Mouse (Mus musculus) stomach, embryonic 16.5 days (tissue): ENCODE data around the gene Cpt1b. TPM values are rescaled to one million over a fixed set of nuclear protein-coding genes. Genes with fewer than 3 reads are reported as not detected.

Experiments
- ATAC-seq: fragments of 200-750 bp; cut with Nextera tagmentation; 2 replicates; pipeline ENCODE4 v1.8.0; 2017; ENCODE audit warnings: moderate number of reproducible peaks, moderate TSS enrichment; ENCODE audit not compliant: insufficient read depth, low FRiP score
- H3K27ac ChIP-seq: fragments of 300-500 bp; sonication (generic); 2 replicates; pipeline ENCODE4 v1.5.1; 2014; ENCODE audit warnings: low read length
- H3K27me3 ChIP-seq: fragments of 300-500 bp; sonication (generic); 2 replicates; pipeline ENCODE4 v1.6.1; 2014; ENCODE audit warnings: low read length, control low read depth, mixed read lengths; ENCODE audit not compliant: control insufficient read depth, insufficient read depth
- H3K36me3 ChIP-seq: fragments of 300-500 bp; sonication (generic); 2 replicates; pipeline ENCODE4 v1.6.1; 2014; ENCODE audit warnings: low read length; ENCODE audit not compliant: control insufficient read depth, insufficient read depth
- H3K4me1 ChIP-seq: fragments of 300-500 bp; sonication (generic); 2 replicates; pipeline ENCODE4 v1.6.1; 2014; ENCODE audit warnings: low read length, control low read depth, mixed read lengths; ENCODE audit not compliant: control insufficient read depth, insufficient read depth
- H3K4me2 ChIP-seq: fragments of 300-500 bp; sonication (generic); 2 replicates; pipeline ENCODE4 v1.6.1; 2014; ENCODE audit warnings: low read depth, low read length, mixed read lengths
- H3K4me3 ChIP-seq: fragments of 300-500 bp; sonication (generic); replicated peaks from 2 replicates; pipeline ENCODE4 v1.5.1; 2014; ENCODE audit warnings: mild to moderate bottlenecking, low read length
- H3K9ac ChIP-seq: fragments of 300-500 bp; sonication (generic); 2 replicates; pipeline ENCODE4 v1.6.1; 2014; ENCODE audit warnings: low read length
- H3K9me3 ChIP-seq: fragments of 300-500 bp; sonication (generic); replicated peaks from 2 replicates; pipeline ENCODE4 v1.6.1; 2016; ENCODE audit warnings: low read length, control low read depth; ENCODE audit not compliant: control insufficient read depth
- WGBS: fragments of 180-500 bp; shearing (Covaris S2); extraction: QIAGEN DNeasy Blood & Tissue Kit; methylation state at CpG from one replicate; pipeline ENCODE4 v1.1.7; 2014; 5-methylcytosine and 5-hydroxymethylcytosine counted together
- polyA plus RNA-seq: library from polyadenylated mRNA; unstranded; fragments of >200 nt; fragmentation: Nextera tagmentation; extraction: Ambion mirVana; gene quantifications from 2 replicates; pipeline ENCODE4 v1.2.1, GENCODE M21; 2015

The Cpt1b gene
- 0.52 and 4.8 TPM in 2 replicates for polyA plus RNA-seq

DNA sequence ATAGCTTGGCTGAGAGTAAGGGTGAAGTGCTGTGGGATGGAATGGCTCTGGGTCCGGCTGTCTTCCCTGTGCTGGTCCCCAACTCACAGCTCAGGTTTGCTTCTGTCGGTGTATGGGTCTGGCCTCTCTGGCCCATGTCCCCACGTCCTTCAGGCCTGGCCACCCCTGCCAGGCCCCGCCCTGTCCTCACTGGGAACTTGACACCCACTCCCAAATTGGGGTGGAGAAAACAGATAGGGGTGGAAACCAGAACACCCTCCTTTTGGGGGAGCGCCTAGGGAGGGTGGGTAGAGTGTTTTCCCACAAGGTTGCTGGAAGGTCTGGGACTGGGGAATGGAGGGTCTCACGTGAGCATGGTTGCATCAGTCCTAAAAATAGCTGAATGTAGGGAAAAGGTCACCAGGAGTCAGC lies at the start of gene Cpt1b:
TSS of gene Cpt1b (minus strand) at position 153 of the 411 bp plus-strand sequence.
- 44% methylated on average over 6 of the region's 6 CpGs for WGBS
- H3K4me3 ChIP-seq: no peak within 1 kb of the TSS
- peaks cover 7% of the 10 kb centered on the region; the same call in 1 of the 2 replicates for H3K4me1 ChIP-seq
- no peaks in the 10 kb centered on the region for H3K27me3 ChIP-seq
- H3K9me3 ChIP-seq: no peaks in the 10 kb centered on the region
- 0 out of 2 replicates have a peak, but pooled peaks cover 5% of the 10 kb centered on the region for H3K36me3 ChIP-seq
- no peak within 1 kb of the TSS for H3K27ac ChIP-seq
- ATAC-seq: no peak
- no peak within 1 kb of the TSS for H3K9ac ChIP-seq
- no peak within 1 kb of the TSS for H3K4me2 ChIP-seq

DNA sequence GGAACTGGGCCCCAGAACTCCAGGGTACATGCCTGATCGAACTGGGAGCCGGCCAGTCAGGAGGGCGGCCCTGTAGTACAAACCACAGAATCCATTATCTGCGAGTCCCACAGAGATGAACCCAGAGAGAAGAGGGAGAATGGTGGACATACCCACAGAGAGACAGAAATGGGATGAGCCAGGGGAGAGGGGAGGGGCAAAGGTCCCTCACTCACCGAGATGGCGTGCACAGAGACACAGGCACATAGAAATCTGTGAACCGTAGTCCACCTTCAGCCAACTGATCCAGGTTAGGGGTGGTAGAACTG lies 49.6 kb upstream of the Cpt1b start:
- Histone ChIP-seq H3K27ac (no peak overlapping the region), H3K36me3 (no peaks in the 10 kb centered on the region), H3K4me1 (peaks cover 17% of the 10 kb centered on the region), H3K4me3 (peak overlapping the region; percentile 65), H3K27me3 (no peaks in the 10 kb centered on the region), H3K9ac (peak overlapping the region; percentile 86; the same call in 1 of the 2 replicates), H3K9me3 (no peaks in the 10 kb centered on the region), H3K4me2 (peak overlapping the region; percentile 99)
- WGBS: 89% methylated on average over 7 of the region's 7 CpGs
- no peak for ATAC-seq

DNA sequence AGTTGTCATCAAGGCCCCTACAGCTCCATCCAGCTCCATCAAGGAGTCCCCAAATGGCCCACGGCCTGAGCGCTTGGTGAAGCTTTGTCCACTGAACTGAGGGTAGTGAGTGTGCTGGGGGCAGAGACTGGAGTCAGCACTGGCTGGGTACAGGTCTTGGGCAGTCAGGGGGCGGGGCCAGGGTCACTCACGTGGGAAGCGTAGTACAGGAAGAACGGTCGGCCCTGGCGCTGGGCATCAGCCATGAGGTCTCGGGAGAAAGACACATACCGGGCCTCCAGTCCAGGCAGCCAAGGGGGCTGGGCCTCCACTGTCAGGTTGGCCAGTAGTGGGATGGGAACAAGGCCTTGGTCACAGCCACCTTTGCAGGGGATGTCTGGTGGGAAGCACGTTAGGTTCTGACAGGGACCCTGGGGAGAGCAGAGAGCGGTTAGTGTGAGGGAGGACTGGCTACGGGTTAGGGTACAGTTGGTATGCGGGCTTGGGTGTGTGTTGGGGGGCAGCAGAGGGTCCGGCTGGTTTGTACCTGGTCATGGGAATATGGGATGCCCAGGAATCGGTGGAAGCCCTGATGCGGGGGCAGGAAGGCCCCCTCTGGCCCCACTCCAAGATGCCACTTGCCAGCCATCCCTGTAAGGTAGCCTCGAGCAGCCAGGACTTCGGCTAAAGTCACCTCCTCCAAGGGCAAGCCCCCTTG lies 49.1 kb upstream of the Cpt1b start:
- no peak for ATAC-seq
- H3K27me3 ChIP-seq: no peaks in the 10 kb centered on the region
- peaks cover 17% of the 10 kb centered on the region for H3K4me1 ChIP-seq
- no peaks in the 10 kb centered on the region for H3K36me3 ChIP-seq
- no peak overlapping the region for H3K4me3 ChIP-seq
- peak overlapping the region; percentile 99; the same call in 1 of the 2 replicates for H3K4me2 ChIP-seq
- no peaks in the 10 kb centered on the region for H3K9me3 ChIP-seq
- 89% methylated on average over 19 of the region's 19 CpGs for WGBS
- H3K27ac ChIP-seq: no peak overlapping the region
- H3K9ac ChIP-seq: no peak overlapping the region

DNA sequence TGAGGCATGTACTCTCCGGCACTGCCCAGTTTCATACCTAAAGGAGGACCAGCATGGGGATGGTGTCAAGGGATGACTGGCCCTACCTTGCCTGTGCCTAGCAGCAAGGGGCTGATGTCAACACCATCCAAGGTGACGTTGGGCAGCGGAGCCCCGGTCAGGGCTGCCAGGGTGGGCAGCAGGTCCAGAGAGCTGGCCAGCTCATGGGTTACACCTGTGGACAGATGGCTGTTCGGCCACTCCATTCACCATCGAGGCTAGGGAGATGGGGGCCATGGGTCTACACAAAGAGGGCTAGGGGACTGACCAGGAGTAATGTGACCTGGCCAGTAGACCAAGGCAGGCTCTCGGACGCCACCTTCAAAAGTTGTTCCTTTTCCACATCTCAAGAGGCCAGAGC lies 48.3 kb upstream of the Cpt1b start:
- Histone ChIP-seq H3K4me1 (peaks cover 17% of the 10 kb centered on the region), H3K4me3 (no peak overlapping the region), H3K4me2 (no peak overlapping the region), H3K9me3 (no peaks in the 10 kb centered on the region), H3K9ac (no peak overlapping the region), H3K27me3 (no peaks in the 10 kb centered on the region), H3K36me3 (no peaks in the 10 kb centered on the region), H3K27ac (no peak overlapping the region)
- no peak for ATAC-seq
- WGBS: 97% methylated on average over 8 of the region's 8 CpGs

DNA sequence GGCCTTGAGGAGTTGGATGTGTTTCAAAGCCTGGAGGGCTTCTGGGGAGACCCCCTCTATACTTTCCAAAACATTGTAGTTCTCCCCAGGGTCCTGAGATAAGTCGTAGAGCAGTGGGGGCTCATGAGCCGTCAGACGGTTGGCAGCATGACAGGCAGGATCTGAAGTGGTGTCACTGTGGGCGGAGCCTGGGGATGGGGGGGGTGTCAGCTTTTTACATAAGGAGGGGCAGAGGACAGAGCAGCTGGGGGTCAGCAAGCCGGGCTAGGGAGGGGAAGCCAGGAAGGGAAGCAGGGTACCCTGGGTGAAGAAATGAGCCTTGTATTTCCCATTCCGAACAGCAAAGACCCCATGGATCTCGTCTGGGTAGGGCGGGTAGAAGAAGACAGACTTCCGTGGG lies 47.7 kb upstream of the Cpt1b start:
- 82% methylated on average over 9 of the region's 9 CpGs for WGBS
- H3K9ac ChIP-seq: no peak overlapping the region
- H3K9me3 ChIP-seq: no peaks in the 10 kb centered on the region
- no peaks in the 10 kb centered on the region for H3K27me3 ChIP-seq
- H3K4me2 ChIP-seq: no peak overlapping the region
- no peak overlapping the region for H3K27ac ChIP-seq
- no peak overlapping the region for H3K4me3 ChIP-seq
- H3K36me3 ChIP-seq: no peaks in the 10 kb centered on the region
- H3K4me1 ChIP-seq: peaks cover 17% of the 10 kb centered on the region
- no peak for ATAC-seq

DNA sequence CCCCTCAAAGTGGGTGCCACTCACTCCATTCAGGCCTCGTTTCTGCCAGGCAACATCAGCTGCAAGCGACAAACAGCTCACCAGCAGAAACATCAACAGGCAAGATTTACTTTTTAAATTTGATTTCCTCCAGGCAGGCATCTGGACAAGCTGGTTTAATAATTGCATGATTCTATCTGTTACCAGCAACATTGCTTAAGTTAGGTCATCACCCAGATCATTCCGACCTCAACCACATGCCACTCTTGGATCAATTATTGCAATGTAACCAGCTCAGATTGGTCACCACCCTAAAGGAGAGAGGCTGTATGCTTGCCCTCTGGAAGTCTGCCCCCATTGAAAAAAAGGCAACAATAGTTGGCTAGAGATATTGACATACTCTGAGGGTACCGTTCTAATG lies 45.8 kb upstream of the Cpt1b start:
- no peak overlapping the region for H3K9ac ChIP-seq
- H3K36me3 ChIP-seq: no peaks in the 10 kb centered on the region
- no peak overlapping the region for H3K27ac ChIP-seq
- no peak for ATAC-seq
- H3K9me3 ChIP-seq: no peaks in the 10 kb centered on the region
- WGBS: 88% methylated on average over 4 of the region's 4 CpGs
- no peaks in the 10 kb centered on the region for H3K27me3 ChIP-seq
- H3K4me2 ChIP-seq: no peak overlapping the region
- H3K4me1 ChIP-seq: peaks cover 9% of the 10 kb centered on the region
- H3K4me3 ChIP-seq: no peak overlapping the region

DNA sequence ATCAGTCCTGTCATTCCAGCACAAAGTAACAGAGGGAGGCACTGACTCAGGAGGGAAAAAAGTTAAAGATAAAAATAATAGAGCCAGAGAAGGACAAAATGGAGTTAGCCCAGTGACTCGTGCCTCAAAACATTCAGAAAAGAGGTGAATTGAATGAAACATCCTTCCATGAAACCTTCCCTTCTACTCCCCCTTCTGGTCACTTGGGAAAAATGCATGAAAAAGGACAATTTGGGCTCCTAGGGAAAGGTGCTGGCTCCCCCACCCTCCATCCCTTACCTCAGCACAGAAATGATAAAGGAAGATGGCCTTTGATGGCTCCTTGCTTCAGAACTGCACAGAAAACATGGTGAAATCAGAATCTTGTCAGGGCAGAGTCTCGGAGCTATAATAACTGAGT lies 42.9 kb upstream of the Cpt1b start:
- Histone ChIP-seq H3K36me3 (no peaks in the 10 kb centered on the region), H3K27ac (no peak overlapping the region), H3K9ac (no peak overlapping the region), H3K4me1 (no peaks in the 10 kb centered on the region), H3K27me3 (no peaks in the 10 kb centered on the region), H3K4me3 (no peak overlapping the region), H3K4me2 (no peak overlapping the region), H3K9me3 (no peaks in the 10 kb centered on the region)
- WGBS: 28% methylated on average over 2 of the region's 2 CpGs
- ATAC-seq: no peak

DNA sequence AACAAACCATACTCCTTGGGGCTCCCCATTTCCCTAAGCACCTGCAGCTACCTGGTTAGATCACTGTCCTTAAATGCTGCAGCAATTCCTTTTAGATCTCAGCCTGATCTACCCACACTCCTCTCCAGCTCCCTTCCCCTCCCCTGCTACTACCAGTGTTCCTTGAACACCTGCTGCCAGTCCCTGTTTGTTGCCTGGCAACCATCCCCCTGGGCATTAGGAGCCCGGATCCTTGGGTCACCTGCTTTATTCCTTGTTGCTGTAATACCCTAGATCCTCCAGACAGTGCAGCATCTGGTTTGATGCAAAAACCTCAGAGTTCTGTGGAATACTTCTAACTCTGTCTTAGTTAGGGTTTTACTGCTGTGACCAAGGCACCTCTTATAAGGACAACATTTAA lies 39.4 kb upstream of the Cpt1b start:
- Histone ChIP-seq H3K9me3 (no peaks in the 10 kb centered on the region), H3K4me1 (no peaks in the 10 kb centered on the region), H3K4me2 (no peak overlapping the region), H3K36me3 (no peaks in the 10 kb centered on the region), H3K27ac (no peak overlapping the region), H3K27me3 (no peaks in the 10 kb centered on the region), H3K4me3 (no peak overlapping the region), H3K9ac (no peak overlapping the region)
- ATAC-seq: no peak
- 6% methylated on average over 1 of the region's 1 CpGs for WGBS

DNA sequence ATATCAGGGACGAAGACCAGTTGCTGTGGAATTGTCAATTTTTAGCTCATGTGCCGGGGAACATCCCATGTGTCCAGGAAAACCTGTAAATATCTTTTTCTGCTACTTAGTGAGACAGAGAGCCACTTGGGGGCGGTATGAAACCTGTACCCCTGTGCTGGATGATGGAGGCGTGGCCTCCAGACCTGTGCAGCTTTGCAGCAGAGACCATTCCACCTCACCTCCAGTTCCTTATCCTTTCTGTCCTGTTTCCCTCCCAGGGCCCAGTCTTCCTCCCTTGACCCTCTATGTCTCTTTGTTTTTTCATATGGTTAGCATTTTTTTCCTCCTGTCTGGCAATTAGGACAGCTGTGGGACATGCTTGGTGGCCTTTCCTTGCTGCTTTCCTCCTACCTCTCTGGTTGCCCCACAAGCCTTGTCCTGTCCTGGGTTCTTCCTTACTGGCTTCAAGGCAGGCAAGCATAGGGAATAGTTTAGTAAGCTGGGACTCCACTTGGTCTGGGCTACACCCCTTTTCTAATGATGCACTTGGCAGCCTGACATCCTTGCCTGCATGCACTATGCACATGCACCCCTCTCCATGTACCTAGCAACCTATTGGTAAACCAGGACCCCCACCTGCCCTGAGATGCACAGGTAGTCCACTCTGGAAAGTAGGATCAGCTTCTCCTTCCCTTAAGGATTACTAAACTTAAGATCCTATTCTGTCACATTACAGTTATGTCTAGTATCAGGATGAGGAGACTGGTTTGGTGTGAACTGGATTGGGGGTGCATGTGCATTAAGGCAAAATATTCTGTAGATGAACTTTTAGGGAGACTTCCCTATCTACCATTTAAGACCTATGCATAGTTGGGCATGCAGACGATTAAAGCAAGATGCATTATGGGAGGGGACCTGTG lies 37.9 kb upstream of the Cpt1b start:
- Histone ChIP-seq H3K36me3 (no peaks in the 10 kb centered on the region), H3K4me1 (no peaks in the 10 kb centered on the region), H3K9me3 (no peaks in the 10 kb centered on the region), H3K4me3 (no peak overlapping the region), H3K9ac (no peak overlapping the region), H3K27me3 (no peaks in the 10 kb centered on the region), H3K4me2 (no peak overlapping the region), H3K27ac (no peak overlapping the region)
- 45% methylated on average over 5 of the region's 5 CpGs for WGBS
- no peak for ATAC-seq
